Mouse (Mus musculus): ENCODE data around the gene Frmd4a.

GRCm38 (mm10) chr2:4649646-4650045 is 632.1 kb downstream of the Frmd4a start:
- TF ChIP-seq CTCF (IDR thresholded peaks at IDR 0.05; ENCODE audit: low read depth) (no peak), EP300 (IDR thresholded peaks at IDR 0.05; ENCODE audit: low read depth) (no peak)

All from heart, postnatal 0 days (tissue).